Mouse (Mus musculus) left cerebral cortex, postnatal 25 days (tissue): ENCODE measurements around the gene Vmn2r106. TPM values are rescaled to one million over a fixed set of nuclear protein-coding genes. Genes with fewer than 3 reads are reported as not detected.

ENCODE experiments used
- DNase-seq, 2 experiments: peaks; one replicate each; pipeline ENCODE4 v3.0.0; 2022; ENCODE audit warnings: low spot score in 2 of 2, mixed read lengths in 1 of 2
- intact Hi-C: fragments of 180-260 bp; cut with DNase I; formaldehyde crosslinking; loops from one replicate; pipeline ENCODE4 v1.15.1; 2025
- total RNA-seq, 2 experiments: library from RNA; stranded (reverse); gene quantifications; 2 replicates each; pipeline ENCODE4 v1.2.3; 2021

Gene Vmn2r106
- not detected for total RNA-seq

DNA sequence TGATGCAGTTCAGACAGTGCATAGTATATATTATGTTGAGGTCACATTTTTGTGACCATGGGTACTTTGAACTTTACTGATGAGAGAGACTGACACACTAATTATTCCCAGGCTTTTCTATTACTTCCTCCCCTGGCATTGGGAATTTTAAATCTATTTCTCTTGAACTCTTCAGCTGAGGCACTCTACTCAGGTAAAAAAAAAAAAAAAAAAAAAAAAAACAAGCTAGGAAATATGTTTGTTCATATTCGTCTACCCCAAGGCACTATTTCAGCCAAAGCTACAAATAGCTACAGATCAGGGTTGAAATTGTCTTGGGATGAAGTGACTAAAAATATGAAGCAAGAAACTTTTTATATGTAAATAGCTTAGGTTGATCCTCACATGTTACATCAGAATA lies at the start of gene Vmn2r106:
TSS of gene Vmn2r106 (minus strand) at position 101 of the 400 bp plus-strand sequence.
- no peak for DNase-seq

DNA sequence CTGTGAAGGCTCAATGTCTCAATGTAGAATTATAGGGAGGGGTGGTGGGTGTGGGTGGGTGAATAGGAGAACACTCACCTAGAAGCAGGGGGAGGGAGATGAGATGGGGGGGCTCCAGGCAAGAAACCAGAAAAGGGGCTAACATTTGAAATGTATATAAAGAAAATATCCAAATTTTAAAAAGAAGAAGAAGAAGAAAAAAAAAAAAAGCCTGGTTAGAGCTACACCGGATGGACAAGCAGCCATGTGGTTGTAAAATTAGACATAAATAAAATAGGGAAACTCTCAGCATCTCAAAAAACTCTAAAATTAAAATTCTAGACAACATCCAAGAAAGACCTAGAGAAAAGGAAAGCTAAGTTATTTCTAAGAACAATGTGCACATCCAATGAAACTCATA lies 20.4 kb upstream of the Vmn2r106 start:
- intact Hi-C loops: no loop called here
- DNase-seq: no peak

More for the DNA sequence above, at the start of gene Vmn2r106:
- intact Hi-C loops: no loop called here

DNA sequence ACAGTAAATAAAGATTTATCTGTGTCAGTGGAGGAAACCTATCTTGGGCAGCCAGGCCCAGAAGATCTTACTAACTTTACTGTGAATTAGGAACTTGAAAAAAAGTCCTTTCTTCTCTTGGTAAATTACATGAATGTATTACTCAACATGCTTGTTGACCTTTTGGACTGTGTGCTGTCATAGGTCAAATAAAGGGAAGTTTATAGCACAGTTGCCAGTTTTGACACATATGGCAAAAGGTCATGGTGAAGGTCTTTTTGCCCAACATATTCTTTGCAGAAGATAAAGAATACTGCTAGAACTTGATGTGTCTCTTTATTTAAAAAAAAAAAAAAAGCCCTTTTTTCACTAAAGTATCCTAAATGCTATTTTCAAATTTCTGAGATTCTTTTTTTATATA lies 1.6 kb upstream of the Vmn2r106 start:
- intact Hi-C loops: no loop called here
- DNase-seq: no peak

DNA sequence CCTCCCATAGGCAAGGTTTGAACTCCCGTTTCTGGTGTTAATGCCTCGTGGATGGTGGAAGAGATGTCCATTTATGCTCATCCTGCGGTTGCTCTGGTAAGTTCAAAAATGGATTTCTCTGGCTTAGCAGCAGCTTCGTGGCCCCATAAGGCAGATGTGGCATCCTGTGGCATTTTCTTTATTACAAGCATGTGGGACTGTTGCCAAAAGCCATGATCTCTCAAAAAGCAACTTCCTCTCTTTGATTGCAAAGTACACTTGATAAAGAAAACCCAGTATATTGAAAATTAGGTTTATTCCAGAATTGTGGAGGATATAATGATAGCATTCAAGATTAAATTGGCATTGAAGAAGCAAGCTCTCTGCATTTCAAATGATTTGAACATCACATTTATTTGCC lies 29.8 kb downstream of the Vmn2r106 start:
- intact Hi-C loops: no loop called here
- DNase-seq: no peak

DNA sequence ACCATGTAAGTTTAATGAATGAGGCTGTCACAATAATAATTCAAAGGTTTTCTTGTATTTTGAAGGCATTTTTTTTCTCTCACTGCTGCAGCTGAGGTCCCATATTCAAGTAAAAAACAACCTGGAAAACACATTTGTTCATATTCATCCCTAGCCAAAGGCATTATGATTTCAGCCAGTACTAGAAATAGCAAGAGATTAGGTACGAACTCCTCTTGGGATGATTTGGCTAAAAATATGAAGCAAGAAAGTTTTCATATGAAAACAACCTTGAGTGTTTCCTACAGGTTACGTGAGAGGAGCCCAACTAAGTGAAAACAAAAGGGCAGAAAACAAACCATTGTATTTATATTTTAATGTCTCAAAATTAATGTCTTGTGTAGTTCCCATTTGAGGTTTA lies 50.4 kb downstream of the Vmn2r106 start, which contains the start of gene Vmn2r105:
TSS of gene Vmn2r105 (minus strand) at position 101 of the 400 bp plus-strand sequence.
- intact Hi-C loops: no loop called here

More for the DNA sequence above, 50.4 kb downstream of the Vmn2r106 start, which contains the start of gene Vmn2r105:
- DNase-seq: no peak

Other genes starting within 250 kb of the Vmn2r106 start
- not detected for gene Vmn2r104, start 237.2 kb downstream of the Vmn2r106 start, total RNA-seq
- not detected for gene Fpr-rs7, start 171.3 kb downstream of the Vmn2r106 start, total RNA-seq
- not detected for gene Fpr-rs6, start 102.5 kb downstream of the Vmn2r106 start, total RNA-seq
- gene Vmn2r105, start 50.5 kb downstream of the Vmn2r106 start, total RNA-seq: not detected
- not detected for gene Vmn2r107, start 59.7 kb upstream of the Vmn2r106 start, total RNA-seq
- gene Vmn1r224, start 128.6 kb upstream of the Vmn2r106 start, total RNA-seq: not detected
- gene Vmn2r108, start 195.8 kb upstream of the Vmn2r106 start, total RNA-seq: not detected
- gene Vmn1r225, start 212.6 kb upstream of the Vmn2r106 start, total RNA-seq: not detected